Mouse (Mus musculus) embryonic stem cell, embryonic (primary cell): ENCODE results near the gene Dnah6.

Experiments
- CTCF ChIA-PET, 4 experiments: fragments of 300-600 bp in 2 of 4; fragments of 350-600 bp in 2 of 4; sonication (Branson Sonifier 250); formaldehyde crosslinking; loops; one replicate each; lab custom pipeline; 2022; ENCODE audit warnings: inconsistent platforms in 2 of 4; lab: Charles Lee
- POLR2A ChIA-PET, 4 experiments: fragments of 300-600 bp in 2 of 4; fragments of 350-600 bp in 2 of 4; sonication (Branson Sonifier 250); formaldehyde crosslinking; loops; one replicate each; lab custom pipeline; 2022; ENCODE audit warnings: antibody characterized with exemption in 4 of 4, inconsistent platforms in 1 of 4; lab: Charles Lee

Dnah6 gene

GRCm38 (mm10) chr6:73026898-73027297, 194.6 kb downstream of the Dnah6 start:
- CTCF ChIA-PET, result interaction anchor here in 2 of 4 experiments (0.5 to 1.2 kb wide), 2 partner anchors 10 to 118 kb away, joined by 3 read pairs; no protein-coding TSS in a partner anchor

GRCm38 (mm10) chr6:73020061-73020460, 201.4 kb downstream of the Dnah6 start:
- ChIA-PET POLR2A (interaction anchor here in 2 of 4 experiments (0.7 to 1.2 kb wide), 2 partner anchors 62 to 223 kb away, joined by 3 read pairs; no protein-coding TSS in a partner anchor), CTCF (interaction anchor here (0.6 to 2.4 kb wide), 22 partner anchors 10 to 185 kb away, joined by 3 to 17 read pairs (median 4); no protein-coding TSS in a partner anchor)

More at GRCm38 (mm10) chr6:73026898-73027297, 194.6 kb downstream of the Dnah6 start:
- POLR2A ChIA-PET, result interaction anchor here in 2 of 4 experiments (0.6 to 1.5 kb wide), 2 partner anchors 11 to 54 kb away, joined by 4 read pairs; no protein-coding TSS in a partner anchor

- CTCF ChIA-PET, result interaction anchor here (0.6 to 2.4 kb wide), 10 partner anchors 9 to 637 kb away, joined by 3 to 17 read pairs (median 4); no protein-coding TSS in a partner anchor
- POLR2A ChIA-PET, result interaction anchor here in 1 of 4 experiments (1.2 kb wide), 1 partner anchor 60 kb away, joined by 3 read pairs; the partner anchor contains the start of gene Tmsb10
These were observed 202.6 kb downstream of the Dnah6 start for GRCm38 (mm10) chr6:73018725-73019280.

DNA sequence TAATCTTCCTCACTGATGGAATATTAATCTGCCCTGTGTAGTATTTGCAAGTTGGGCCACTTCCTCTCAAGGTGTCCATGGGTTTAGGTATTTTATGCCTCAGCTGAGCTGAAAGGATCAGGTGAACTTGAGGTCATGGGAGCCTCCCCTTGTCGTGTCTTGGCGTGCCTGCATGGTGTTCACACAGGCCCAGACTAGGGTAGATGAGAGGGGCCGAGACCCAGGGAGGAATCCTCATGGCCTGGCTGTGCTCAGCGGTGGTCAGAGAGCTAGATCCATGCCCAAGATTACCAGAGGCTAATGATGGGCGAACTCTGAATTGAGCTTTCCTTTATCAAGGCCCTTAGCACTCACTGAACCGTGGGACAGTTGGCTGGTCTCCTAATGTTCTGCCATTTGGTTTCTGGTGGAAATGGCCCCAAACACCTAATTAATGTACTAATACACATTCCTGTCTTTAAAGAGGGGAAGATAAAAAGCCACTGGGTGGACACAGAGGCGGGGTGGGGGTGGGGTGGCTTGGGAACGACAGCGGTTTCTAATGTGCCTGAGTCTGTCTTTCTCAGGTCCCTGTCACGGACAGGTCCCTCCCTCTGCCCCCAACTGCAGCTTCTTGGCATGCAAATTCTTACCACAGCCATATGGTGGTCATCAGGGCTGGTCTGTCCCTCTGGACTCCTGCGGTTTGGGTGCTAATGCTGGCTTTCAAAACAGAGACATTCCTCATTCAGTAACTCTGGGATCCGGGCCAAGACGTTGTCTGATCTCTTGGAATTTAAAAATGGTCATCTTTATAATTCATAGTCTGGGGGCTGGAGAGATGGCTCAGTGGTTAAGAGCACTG, 206.9 kb downstream of the Dnah6 start:
- ChIA-PET POLR2A (interaction anchor here in 1 of 4 experiments (2.4 kb wide), 1 partner anchor 113 kb away, joined by 5 read pairs; no protein-coding TSS in a partner anchor), CTCF (interaction anchor here in 1 of 4 experiments (1.4 kb wide), 1 partner anchor 74 kb away, joined by 3 read pairs; no protein-coding TSS in a partner anchor)

DNA sequence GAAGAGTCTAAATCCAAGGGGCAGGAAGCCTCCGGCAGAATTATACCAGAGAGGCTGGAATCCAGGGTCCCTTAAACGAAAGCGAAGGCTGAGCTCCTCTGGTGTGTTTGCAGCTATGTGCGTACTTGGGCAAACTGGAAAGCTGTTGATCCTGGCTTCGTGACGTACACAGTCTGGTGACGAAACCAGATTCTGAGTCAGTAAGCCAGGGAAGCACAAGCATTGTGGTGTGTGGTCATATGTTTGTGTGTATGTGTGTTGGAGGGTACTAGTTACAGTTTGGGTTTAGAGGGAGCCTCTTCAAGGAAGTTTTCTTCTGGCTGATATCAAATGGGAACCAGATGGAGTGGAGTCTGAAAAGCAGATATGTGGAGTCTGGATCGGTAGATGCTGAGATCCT, 208.5 kb downstream of the Dnah6 start:
- ChIA-PET CTCF (no interaction called here), POLR2A (interaction anchor here in 3 of 4 experiments (0.5 to 2.4 kb wide), 4 partner anchors 55 to 142 kb away, joined by 4 to 10 read pairs (median 5); no protein-coding TSS in a partner anchor)

DNA sequence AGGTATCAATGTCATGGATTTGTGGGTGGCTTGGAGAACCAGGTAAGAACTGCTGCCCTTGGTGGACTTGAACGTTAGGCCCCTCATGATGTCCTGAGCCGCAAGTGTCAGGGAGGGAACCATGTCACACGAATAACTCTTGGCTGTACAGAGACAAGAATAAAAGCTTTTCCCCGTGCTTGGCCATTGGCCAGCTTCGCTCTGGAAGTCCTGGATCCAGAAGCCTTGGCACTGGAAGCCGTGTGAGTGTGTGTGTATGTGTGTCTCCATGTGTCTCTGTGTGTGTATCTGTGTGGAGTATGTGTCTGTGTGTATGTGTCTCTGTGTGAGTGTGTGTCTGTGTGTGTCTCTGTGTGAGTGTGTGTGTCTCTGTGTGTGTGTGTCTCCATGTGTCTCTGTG, 209.6 kb downstream of the Dnah6 start:
- ChIA-PET POLR2A (no interaction called here), CTCF (no interaction called here)

DNA sequence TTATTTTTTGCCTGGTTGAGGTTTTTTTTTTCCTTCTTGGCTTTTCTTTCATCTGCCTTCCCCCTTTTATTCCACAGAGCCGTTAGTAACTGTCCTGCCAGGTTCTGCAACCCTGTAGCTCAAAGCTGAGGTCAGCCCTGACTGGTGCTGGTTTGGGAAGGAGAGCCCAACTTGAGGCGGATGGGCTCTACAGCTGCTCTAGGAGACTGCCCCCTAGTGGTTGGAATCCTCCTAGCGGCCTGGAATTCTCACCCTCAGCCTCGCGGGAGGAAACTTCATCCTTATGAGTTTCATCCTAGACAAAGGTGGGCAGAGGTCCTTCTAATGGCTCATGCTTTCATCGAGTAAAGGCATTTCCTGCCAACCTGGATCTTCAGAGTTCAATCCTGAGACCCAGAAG, 211.4 kb downstream of the Dnah6 start:
- CTCF ChIA-PET, result interaction anchor here (0.6 to 4.3 kb wide), 25 partner anchors 9 to 165 kb away, joined by 3 to 17 read pairs (median 3); partner anchors contain the start of gene Tmsb10 (in 1 of the 4)
- POLR2A ChIA-PET, result interaction anchor here (0.6 to 1.8 kb wide), 11 partner anchors 15 to 655 kb away, joined by 3 to 6 read pairs (median 3); partner anchors contain the start of gene Tmsb10 (in 2 of the 4)

DNA sequence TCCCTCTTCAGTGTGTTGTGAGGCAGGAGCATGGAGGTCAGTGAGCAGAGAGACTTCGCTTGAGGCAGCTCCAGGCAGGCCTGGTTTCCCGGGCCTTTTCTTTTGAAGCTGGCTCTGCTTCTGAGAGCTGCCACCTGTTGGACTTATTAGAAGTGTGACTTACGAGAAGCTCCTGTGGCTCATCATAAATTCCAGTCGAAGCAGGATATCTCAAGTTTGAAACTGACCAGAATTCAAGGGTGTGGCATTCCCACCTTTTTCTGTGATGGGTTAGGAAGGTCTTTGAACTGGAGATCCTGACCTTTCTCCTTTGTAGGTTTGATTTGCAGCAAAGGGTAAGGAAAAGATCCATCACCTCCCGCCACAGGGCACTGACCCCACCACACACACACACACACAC, 217.8 kb downstream of the Dnah6 start:
- CTCF ChIA-PET, result interaction anchor here in 2 of 4 experiments (0.6 to 1.2 kb wide), 3 partner anchors 16 to 64 kb away, joined by 3 to 5 read pairs (median 3); no protein-coding TSS in a partner anchor
- POLR2A ChIA-PET, result interaction anchor here in 3 of 4 experiments (0.6 to 3.0 kb wide), 9 partner anchors 12 to 216 kb away, joined by 3 to 22 read pairs (median 4); partner anchors contain the start of gene Tmsb10 (in 1 of the 3)

DNA sequence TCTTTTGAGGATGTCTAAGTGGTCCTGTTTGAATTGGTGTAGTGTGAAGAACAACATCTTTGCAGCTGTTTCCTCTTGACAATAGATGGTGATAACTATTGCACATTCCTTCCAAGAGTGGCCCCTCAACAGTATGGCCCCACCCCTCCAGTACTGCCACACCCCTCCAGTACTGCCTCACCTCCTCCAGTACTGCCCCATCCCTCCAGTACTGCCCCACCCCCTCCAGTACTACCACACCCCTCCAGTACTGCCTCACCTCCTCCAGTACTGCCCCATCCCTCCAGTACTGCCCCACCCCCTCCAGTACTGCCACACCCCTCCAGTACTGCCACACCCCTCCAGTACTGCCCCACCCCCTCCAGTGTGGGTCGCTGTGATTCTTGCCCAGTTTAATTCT, 219.1 kb downstream of the Dnah6 start:
- CTCF ChIA-PET, result interaction anchor here in 3 of 4 experiments (0.6 to 1.2 kb wide), 3 partner anchors 63 to 319 kb away, joined by 3 to 13 read pairs (median 9); no protein-coding TSS in a partner anchor
- POLR2A ChIA-PET, result interaction anchor here in 3 of 4 experiments (0.6 to 3.0 kb wide), 4 partner anchors 32 to 70 kb away, joined by 4 to 22 read pairs (median 6); partner anchors contain the start of gene Tmsb10 (in 1 of the 3)

DNA sequence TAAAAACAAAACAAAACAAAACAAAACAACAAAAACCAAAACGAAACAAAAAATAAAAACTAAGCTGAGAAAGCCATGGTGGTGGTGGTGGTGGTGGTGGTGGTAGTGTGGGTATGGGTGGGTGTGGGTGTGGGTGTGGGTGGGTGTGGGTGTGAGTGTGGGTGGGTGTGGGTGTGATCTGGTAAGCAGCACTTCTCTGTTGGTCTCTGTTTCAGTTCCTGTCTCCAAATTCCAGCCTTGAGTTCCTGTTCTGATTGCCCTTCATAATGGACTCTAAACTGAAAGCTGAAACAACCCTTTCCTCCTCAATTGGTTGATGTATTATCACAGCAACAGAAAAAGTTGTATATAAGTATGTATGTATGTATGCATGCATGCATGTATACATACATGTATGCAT, 222.6 kb downstream of the Dnah6 start:
- POLR2A ChIA-PET, result interaction anchor here in 2 of 4 experiments (1.1 to 1.3 kb wide), 2 partner anchors 41 to 42 kb away, joined by 3 read pairs; no protein-coding TSS in a partner anchor
- CTCF ChIA-PET, result interaction anchor here in 1 of 4 experiments (1.3 kb wide), 1 partner anchor 11 kb away, joined by 6 read pairs; no protein-coding TSS in a partner anchor

DNA sequence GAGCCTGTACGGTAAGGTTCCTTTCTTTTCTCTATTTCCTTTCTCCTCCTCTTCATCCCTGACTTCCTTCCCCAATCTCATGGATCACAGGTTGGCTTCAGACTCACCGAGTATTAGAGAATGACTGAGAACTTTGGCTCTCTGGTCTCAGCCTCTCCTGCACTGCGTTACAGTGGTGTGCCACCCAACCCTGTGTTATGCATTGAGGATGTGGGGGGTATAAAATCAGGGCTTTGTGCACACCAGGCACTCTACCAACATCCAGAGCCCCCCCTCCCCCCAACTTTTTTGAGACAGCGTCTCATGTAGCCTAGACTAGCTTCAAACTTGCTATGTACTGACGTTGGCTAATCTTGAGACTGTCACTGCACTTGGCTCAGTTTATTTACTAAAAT, 227.8 kb downstream of the Dnah6 start:
- CTCF ChIA-PET, result interaction anchor here in 3 of 4 experiments (0.6 to 1.2 kb wide), 3 partner anchors 17 to 346 kb away, joined by 4 to 6 read pairs (median 4); no protein-coding TSS in a partner anchor
- POLR2A ChIA-PET, result interaction anchor here in 2 of 4 experiments (0.6 to 1.2 kb wide), 2 partner anchors 37 to 38 kb away, joined by 4 to 5 read pairs; no protein-coding TSS in a partner anchor

DNA sequence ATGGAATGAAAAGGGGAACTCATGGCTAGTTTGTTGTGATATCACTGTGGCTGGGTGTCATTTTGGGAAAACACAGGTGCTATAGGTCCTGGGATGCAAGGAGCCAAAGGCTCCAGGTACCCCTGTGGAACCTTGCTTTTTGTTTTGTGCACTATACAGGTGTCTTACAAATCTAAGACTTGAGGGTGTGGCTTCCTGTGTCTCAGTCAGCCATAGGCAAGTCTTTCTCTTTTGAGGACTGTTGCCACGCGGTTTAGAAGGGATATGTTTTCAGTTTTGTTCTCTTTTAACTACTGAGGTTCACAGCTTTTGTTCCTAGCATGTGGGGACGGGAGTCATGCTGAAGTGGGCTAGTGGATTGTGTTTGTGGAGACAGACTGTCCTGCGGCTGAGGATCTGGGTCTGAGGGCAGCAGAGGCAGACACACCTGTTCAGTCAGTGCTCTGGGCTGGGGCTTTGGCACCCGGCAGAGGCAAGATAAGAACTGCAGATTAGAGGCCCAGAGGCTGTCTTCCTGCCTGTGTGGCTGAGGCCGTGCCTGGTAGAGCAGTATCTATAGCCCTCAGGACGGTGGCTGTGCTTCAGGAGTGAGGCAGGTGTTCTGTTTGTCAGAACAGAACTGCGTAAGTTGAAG, 228.3 kb downstream of the Dnah6 start:
- ChIA-PET POLR2A (interaction anchor here in 2 of 4 experiments (1.2 to 1.6 kb wide), 3 partner anchors 35 to 37 kb away, joined by 4 to 8 read pairs (median 4); partner anchors contain the start of gene Tmsb10 (in 1 of the 2)), CTCF (interaction anchor here in 2 of 4 experiments (1.0 to 1.2 kb wide), 2 partner anchors 17 to 26 kb away, joined by 3 to 4 read pairs; no protein-coding TSS in a partner anchor)

- POLR2A ChIA-PET, result interaction anchor here in 2 of 4 experiments (0.7 to 2.1 kb wide), 6 partner anchors 18 to 235 kb away, joined by 3 to 6 read pairs (median 4); partner anchors contain the start of gene Tmsb10 (in 1 of the 2)
- CTCF ChIA-PET, result no interaction called here
These were observed 231.2 kb downstream of the Dnah6 start for GRCm38 (mm10) chr6:72990206-72990605.

DNA sequence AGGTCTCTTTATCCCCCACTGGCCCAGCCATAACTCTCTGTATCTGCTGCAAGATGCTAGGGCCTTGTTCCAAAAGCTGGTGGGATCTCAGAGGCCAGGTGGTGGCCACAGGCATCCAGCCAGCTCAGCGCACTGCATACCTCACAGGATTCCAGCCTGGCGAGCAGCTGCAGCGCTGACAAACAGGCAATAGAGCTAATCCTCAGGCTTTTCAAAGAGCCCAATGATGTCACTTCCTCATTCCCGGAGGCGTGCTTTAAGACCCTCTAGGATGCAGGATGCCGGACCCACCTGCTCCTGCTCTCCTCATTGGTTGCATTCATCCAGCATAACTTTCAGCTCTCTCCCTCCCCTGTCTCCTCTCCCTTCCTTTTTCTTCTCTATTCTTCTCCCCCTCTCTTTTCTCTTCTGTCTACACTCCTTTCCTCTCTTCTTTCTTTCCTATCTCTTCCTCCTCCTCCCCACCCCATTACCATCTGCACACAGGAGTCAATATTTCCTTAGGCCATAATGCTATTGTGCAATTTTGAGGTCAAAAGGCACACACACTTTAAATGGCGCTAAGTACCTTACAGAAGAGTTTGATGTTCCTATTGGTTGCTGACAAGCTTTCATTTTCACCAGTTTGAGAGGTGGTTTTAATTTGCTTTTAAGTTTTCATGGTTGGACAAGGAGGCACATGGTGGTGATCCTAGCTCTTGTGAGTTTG, 232.3 kb downstream of the Dnah6 start:
- ChIA-PET CTCF (interaction anchor here in 1 of 4 experiments (1.2 kb wide), 1 partner anchor 50 kb away, joined by 3 read pairs; no protein-coding TSS in a partner anchor), POLR2A (interaction anchor here in 3 of 4 experiments (0.6 to 2.1 kb wide), 7 partner anchors 19 to 33 kb away, joined by 3 to 9 read pairs (median 5); partner anchors contain the start of gene Tmsb10 (in 3 of the 3))

- ChIA-PET POLR2A (interaction anchor here in 3 of 4 experiments (0.9 to 4.1 kb wide), 6 partner anchors 21 to 26 kb away, joined by 3 to 34 read pairs (median 7); partner anchors contain the start of gene Tmsb10 (in 3 of the 3)), CTCF (interaction anchor here in 1 of 4 experiments (2.3 kb wide), 1 partner anchor 37 kb away, joined by 5 read pairs; no protein-coding TSS in a partner anchor)
These were observed 238.9 kb downstream of the Dnah6 start for GRCm38 (mm10) chr6:72982506-72982905.

- CTCF ChIA-PET, result interaction anchor here in 2 of 4 experiments (0.9 to 2.3 kb wide), 5 partner anchors 28 to 130 kb away, joined by 3 to 7 read pairs (median 4); no protein-coding TSS in a partner anchor
These were observed 239.6 kb downstream of the Dnah6 start for GRCm38 (mm10) chr6:72981851-72982250.

More at GRCm38 (mm10) chr6:72981851-72982250, 239.6 kb downstream of the Dnah6 start:
- POLR2A ChIA-PET, result interaction anchor here (0.6 to 4.1 kb wide), 10 partner anchors 18 to 649 kb away, joined by 3 to 34 read pairs (median 4); partner anchors contain the start of gene Tmsb10 (in 3 of the 4)
